Mouse (Mus musculus) midbrain, embryonic 10.5 days (tissue): ENCODE data around the gene Ppp2r5a. TPM values are rescaled to one million over a fixed set of nuclear protein-coding genes. Genes with fewer than 3 reads are reported as not detected.

Experiments
- DNase-seq: peaks from one replicate; pipeline ENCODE4 v3.0.0-alpha.2; 2017; ENCODE audit warnings: low spot score
- H3K27ac ChIP-seq: fragments of 300-500 bp; sonication (generic); replicated peaks from 2 replicates; pipeline ENCODE4 v1.5.1; 2016; ENCODE audit warnings: mild to moderate bottlenecking
- H3K27me3 ChIP-seq: fragments of 300-500 bp; sonication (generic); 2 replicates; pipeline ENCODE4 v1.6.1; 2016; ENCODE audit warnings: low read depth, mild to moderate bottlenecking; ENCODE audit not compliant: poor library complexity, severe bottlenecking
- H3K36me3 ChIP-seq: fragments of 300-500 bp; sonication (generic); 2 replicates; pipeline ENCODE4 v1.6.1; 2016; ENCODE audit warnings: mild to moderate bottlenecking, moderate library complexity
- H3K4me1 ChIP-seq: fragments of 300-500 bp; sonication (generic); 2 replicates; pipeline ENCODE4 v1.6.1; 2016
- H3K4me3 ChIP-seq: fragments of 300-500 bp; sonication (generic); 2 replicates; pipeline ENCODE4 v1.5.1; 2016; ENCODE audit warnings: mild to moderate bottlenecking, moderate library complexity
- H3K9me3 ChIP-seq: fragments of 300-500 bp; sonication (generic); replicated peaks from 2 replicates; pipeline ENCODE4 v1.6.1; 2016; ENCODE audit warnings: mild to moderate bottlenecking
- WGBS: fragments of 180-500 bp; shearing (Covaris S2); methylation state at CpG from one replicate; pipeline ENCODE4 v1.1.7; 2016; 5-methylcytosine and 5-hydroxymethylcytosine counted together
- polyA plus RNA-seq: library from polyadenylated mRNA; unstranded; fragments of >200 nt; fragmentation: Nextera tagmentation; extraction: Ambion mirVana; gene quantifications from 2 replicates; pipeline ENCODE4 v1.2.1, GENCODE M21; 2016

The Ppp2r5a gene
- polyA plus RNA-seq, 1 experiment from 2014 or later, result 11.8 TPM

DNA sequence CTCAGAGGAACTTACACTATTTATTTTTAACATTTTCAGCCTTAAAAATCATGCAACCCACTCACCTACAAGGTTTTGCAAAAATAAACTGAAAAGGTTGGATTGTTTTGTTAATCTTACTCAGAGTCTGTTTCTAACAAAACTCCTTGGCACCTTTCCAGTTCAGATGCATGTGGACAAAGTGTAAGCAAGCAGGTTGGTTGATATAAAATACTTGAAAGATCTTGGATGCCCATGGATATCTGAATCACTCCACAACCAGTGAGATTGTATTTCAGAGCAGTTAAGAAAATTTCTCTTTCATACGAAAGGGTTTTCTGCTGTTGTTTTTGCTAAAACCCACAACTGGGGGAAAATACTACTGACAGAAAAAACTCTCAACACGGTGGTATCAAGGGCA is 8.9 kb downstream of the Ppp2r5a start:
- H3K4me1 ChIP-seq, result peaks cover 30% of the 10 kb centered on the region
- H3K36me3 ChIP-seq, result no peaks in the 10 kb centered on the region
- H3K4me3 ChIP-seq, result no peak overlapping the region
- no peaks in the 10 kb centered on the region for H3K9me3 ChIP-seq
- peaks cover 13% of the 10 kb centered on the region; the same call in 1 of the 2 replicates for H3K27me3 ChIP-seq
- no peak for DNase-seq
- no peak overlapping the region for H3K27ac ChIP-seq
- WGBS, result 75% methylated on average over 2 of the region's 2 CpGs

DNA sequence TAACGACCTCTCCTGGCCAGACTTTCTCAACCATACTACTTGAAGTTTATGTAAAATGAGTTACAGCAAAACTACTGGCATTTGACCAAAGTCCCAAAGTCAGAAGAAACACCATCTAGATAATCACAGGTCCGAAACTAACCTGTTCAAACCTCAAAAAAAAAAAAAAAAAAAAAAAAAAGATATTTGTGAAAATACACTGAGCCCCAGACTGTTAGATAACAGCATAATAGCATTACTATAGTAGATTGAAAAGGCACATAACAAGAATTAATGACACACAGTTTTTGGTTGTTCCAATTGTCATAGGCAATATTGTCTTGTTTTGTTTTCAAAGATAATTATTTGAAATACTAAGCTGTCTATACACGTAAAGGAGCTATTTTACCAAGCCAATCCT is 9.5 kb downstream of the Ppp2r5a start:
- 89% methylated on average over 3 of the region's 3 CpGs for WGBS
- Histone ChIP-seq H3K27ac (no peak overlapping the region), H3K9me3 (no peaks in the 10 kb centered on the region), H3K36me3 (no peaks in the 10 kb centered on the region), H3K27me3 (peaks cover 10% of the 10 kb centered on the region; the same call in 1 of the 2 replicates), H3K4me3 (no peak overlapping the region), H3K4me1 (peaks cover 30% of the 10 kb centered on the region)
- no peak for DNase-seq

DNA sequence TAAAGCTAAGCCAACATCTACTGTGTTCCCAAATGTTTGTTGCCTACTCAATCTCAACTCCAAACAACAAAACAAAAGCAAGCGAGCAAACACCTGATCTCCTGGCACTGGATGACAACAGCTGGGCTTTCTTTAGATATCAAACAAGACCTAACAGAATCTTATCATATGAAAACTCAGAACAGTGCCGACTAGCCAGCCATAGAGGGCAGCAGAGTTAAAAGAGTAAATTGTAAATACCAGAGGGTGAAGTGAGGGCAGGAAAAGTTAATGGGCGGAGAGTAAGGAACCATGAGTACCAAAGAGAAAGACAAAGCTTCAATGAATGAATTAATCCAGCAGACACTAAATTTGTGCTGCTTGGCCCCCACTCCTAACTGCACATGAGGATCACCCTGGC is 11.8 kb downstream of the Ppp2r5a start:
- Histone ChIP-seq H3K4me3 (no peak overlapping the region), H3K9me3 (no peaks in the 10 kb centered on the region), H3K36me3 (no peaks in the 10 kb centered on the region), H3K27ac (no peak overlapping the region), H3K27me3 (peaks cover 10% of the 10 kb centered on the region; the same call in 1 of the 2 replicates), H3K4me1 (peaks cover 24% of the 10 kb centered on the region)
- WGBS, result 29% methylated on average over 3 of the region's 3 CpGs
- peak; percentile 35 for DNase-seq

DNA sequence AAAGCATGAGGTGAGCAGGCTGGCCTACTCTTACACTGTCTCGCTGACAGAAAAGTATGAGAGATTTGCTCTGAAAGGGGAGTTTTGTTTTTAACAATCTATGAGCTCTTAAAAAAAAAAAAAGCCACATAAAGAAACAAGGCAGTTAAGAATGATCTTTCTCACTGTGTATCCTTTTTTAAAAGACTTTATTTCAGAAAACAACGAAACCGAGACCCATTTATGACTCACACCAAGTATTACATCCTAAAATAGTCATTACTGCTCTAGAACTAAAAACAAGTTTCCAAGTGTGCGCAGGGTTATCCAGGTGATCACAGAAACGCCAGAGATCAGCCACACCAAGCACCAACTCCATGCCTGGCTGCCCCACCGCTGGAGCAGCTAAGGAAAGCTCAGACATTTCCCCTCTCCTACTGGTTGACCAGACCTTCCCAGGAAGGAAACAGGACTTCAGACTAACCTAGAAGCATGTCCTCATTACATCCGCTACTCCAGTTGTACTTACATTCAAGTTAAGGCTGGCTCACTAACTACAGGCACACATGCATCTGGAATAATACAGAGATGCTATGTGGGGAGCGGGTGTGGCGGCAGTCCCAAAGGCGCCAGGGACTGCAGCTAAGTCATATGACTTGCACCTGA is 18.2 kb downstream of the Ppp2r5a start:
- no peak overlapping the region for H3K27ac ChIP-seq
- no peak for DNase-seq
- H3K4me1 ChIP-seq, result no peaks in the 10 kb centered on the region
- no peaks in the 10 kb centered on the region for H3K9me3 ChIP-seq
- H3K4me3 ChIP-seq, result no peak overlapping the region
- H3K27me3 ChIP-seq, result no peaks in the 10 kb centered on the region
- 94% methylated on average over 10 of the region's 10 CpGs for WGBS
- H3K36me3 ChIP-seq, result no peaks in the 10 kb centered on the region

- no peak for DNase-seq
- 92% methylated on average over 11 of the region's 11 CpGs for WGBS
- Histone ChIP-seq H3K27me3 (no peaks in the 10 kb centered on the region), H3K36me3 (no peaks in the 10 kb centered on the region), H3K27ac (no peak overlapping the region), H3K4me1 (no peaks in the 10 kb centered on the region), H3K9me3 (no peaks in the 10 kb centered on the region), H3K4me3 (no peak overlapping the region)
Measured at GRCm38 (mm10) chr1:191381955-191382736, 20.9 kb downstream of the Ppp2r5a start.

DNA sequence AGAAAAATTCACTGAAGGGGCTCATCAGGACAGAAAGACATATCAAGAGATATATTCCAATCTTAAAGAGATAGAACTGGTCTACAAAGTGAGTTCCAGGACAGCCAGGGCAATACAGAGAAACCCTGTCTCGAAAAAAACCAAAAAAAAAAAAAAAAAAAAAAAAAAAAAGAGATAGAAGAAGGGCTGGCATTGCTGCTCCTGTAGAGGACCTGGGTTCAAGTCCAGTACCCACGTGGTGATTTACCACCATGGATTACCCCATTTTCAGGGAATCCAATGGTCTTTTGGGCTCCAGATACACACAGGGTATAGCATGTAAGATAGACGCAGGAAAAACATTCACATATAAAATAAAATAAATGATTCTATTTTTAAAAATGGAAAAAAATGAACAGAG is 22.2 kb downstream of the Ppp2r5a start:
- no peak overlapping the region for H3K4me3 ChIP-seq
- H3K9me3 ChIP-seq, result no peaks in the 10 kb centered on the region
- H3K36me3 ChIP-seq, result no peaks in the 10 kb centered on the region
- no peak overlapping the region for H3K27ac ChIP-seq
- WGBS, result 90% methylated on average over 3 of the region's 3 CpGs
- no peak for DNase-seq
- no peaks in the 10 kb centered on the region for H3K27me3 ChIP-seq
- no peaks in the 10 kb centered on the region for H3K4me1 ChIP-seq

DNA sequence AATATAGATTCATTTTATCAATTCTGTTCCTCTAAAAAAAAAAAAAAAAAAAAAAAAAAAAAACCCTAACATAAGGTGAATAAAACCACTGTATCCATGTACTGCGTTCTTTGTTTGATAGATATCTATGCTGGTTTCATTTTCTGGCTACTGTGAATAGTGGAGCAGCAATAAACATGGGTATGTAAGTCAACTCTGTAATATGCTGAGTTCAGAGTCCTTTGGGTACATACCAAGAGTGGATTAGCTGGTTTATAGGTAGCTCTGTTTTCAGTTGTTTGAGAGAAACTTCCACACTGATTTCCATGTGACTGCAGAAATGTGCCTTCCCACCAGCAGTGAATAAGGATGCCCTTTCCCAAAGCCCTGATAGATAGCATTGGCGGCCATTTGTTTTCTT is 25.0 kb downstream of the Ppp2r5a start:
- DNase-seq, result no peak
- 95% methylated on average over 2 of the region's 2 CpGs for WGBS

GRCm38 (mm10) chr1:191375644-191375998 is 27.5 kb downstream of the Ppp2r5a start:
- Histone ChIP-seq H3K4me3 (no peak overlapping the region), H3K27me3 (no peaks in the 10 kb centered on the region), H3K9me3 (no peaks in the 10 kb centered on the region), H3K4me1 (no peaks in the 10 kb centered on the region), H3K27ac (no peak overlapping the region), H3K36me3 (peaks cover 10% of the 10 kb centered on the region; the same call in 1 of the 2 replicates)
- WGBS, result 91% methylated on average over 5 of the region's 5 CpGs
- DNase-seq, result no peak

More for the DNA sequence above, 25.0 kb downstream of the Ppp2r5a start:
- H3K27me3 ChIP-seq, result no peaks in the 10 kb centered on the region
- no peaks in the 10 kb centered on the region for H3K36me3 ChIP-seq
- no peak overlapping the region for H3K4me3 ChIP-seq
- no peak overlapping the region for H3K27ac ChIP-seq
- no peaks in the 10 kb centered on the region for H3K4me1 ChIP-seq
- no peaks in the 10 kb centered on the region for H3K9me3 ChIP-seq

GRCm38 (mm10) chr1:191374993-191375643 is 28.0 kb downstream of the Ppp2r5a start:
- Histone ChIP-seq H3K4me1 (no peaks in the 10 kb centered on the region), H3K36me3 (peaks cover 13% of the 10 kb centered on the region; the same call in 1 of the 2 replicates), H3K4me3 (no peak overlapping the region), H3K9me3 (no peaks in the 10 kb centered on the region), H3K27me3 (no peaks in the 10 kb centered on the region), H3K27ac (no peak overlapping the region)
- no peak for DNase-seq
- WGBS, result 93% methylated on average over 10 of the region's 10 CpGs

DNA sequence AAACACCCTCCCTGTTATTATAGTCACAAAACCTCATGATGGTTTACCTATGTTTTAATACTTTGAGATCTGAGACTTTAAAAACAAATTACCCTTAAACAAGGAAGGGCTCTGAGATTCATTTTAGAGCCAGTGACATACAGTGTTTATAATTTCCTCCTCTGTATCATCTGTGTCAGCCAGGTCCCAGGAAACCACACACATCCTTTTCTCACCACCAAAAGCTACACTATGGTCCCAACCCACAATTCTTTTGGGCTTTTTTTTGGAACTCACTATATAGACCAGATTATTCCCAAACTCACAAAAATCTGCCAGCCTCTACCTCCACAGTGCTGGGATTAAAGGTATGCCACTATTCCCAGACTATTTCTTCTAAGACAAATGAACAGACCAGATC is 33.9 kb downstream of the Ppp2r5a start:
- Histone ChIP-seq H3K4me3 (no peak overlapping the region), H3K36me3 (peaks cover 27% of the 10 kb centered on the region), H3K4me1 (no peaks in the 10 kb centered on the region), H3K27me3 (no peaks in the 10 kb centered on the region), H3K9me3 (no peaks in the 10 kb centered on the region), H3K27ac (no peak overlapping the region)
- DNase-seq, result no peak

DNA sequence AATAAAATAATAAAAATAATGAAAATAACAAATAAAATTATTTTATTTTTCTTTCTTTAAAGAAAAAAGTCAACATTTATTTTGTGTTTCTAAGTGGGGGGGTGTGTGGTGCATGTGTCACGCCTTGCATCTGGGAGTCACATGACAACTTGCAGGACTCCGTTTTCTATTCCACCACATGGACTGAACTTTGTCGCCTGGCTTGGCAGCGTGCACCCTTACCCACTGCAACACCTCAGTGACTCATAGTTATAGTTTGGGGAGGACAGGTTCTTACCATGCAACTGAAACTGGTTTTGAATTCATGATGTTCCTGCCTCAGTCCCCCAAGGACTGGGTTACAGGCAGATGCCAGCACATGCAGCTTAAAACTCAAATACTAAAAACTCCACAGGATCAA is 34.9 kb downstream of the Ppp2r5a start:
- Histone ChIP-seq H3K9me3 (no peaks in the 10 kb centered on the region), H3K4me1 (no peaks in the 10 kb centered on the region), H3K36me3 (peaks cover 27% of the 10 kb centered on the region), H3K4me3 (no peak overlapping the region), H3K27me3 (no peaks in the 10 kb centered on the region), H3K27ac (no peak overlapping the region)
- DNase-seq, result no peak
- 95% methylated on average over 4 of the region's 4 CpGs for WGBS

GRCm38 (mm10) chr1:191364477-191364876 is 38.6 kb downstream of the Ppp2r5a start:
- no peak for DNase-seq
- Histone ChIP-seq H3K27me3 (no peaks in the 10 kb centered on the region), H3K36me3 (peaks cover 21% of the 10 kb centered on the region), H3K4me3 (no peak overlapping the region), H3K9me3 (no peaks in the 10 kb centered on the region), H3K27ac (no peak overlapping the region), H3K4me1 (no peaks in the 10 kb centered on the region)
- WGBS, result 69% methylated on average over 4 of the region's 4 CpGs

DNA sequence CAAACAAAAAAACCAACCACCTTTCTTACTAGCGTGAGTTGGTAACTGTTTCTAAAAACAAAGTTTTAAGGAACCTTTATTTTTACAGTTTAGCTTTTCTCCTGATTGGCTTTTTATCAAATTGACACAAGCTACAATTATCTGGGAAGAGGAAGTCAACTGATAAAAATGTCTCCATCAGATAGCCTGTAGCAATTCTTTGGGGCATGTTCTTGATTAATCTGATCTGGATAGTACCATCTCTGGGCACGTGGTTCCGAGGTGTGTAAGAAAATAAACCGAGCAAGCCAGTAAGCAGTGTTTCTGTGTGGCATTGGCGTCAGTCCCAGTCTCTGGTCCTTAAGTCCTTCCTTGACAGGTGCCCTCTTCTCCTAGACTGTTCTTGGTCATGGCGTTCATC is 40.7 kb downstream of the Ppp2r5a start:
- no peaks in the 10 kb centered on the region for H3K27me3 ChIP-seq
- no peaks in the 10 kb centered on the region for H3K9me3 ChIP-seq
- H3K4me3 ChIP-seq, result no peak overlapping the region
- no peak for DNase-seq
- 91% methylated on average over 6 of the region's 6 CpGs for WGBS
- H3K4me1 ChIP-seq, result no peaks in the 10 kb centered on the region
- H3K36me3 ChIP-seq, result peaks cover 30% of the 10 kb centered on the region
- H3K27ac ChIP-seq, result no peak overlapping the region
